Mouse (Mus musculus) CH12.LX (cell line): ENCODE data around the gene Rptor. TPM values are rescaled to one million over a fixed set of nuclear protein-coding genes. Genes with fewer than 3 reads are reported as not detected.

Experiments
- DNase-seq: peaks from one replicate; pipeline ENCODE4 v3.0.0-alpha.2; 2013; ENCODE audit errors: extremely low read depth
- H3K27ac ChIP-seq: 2 replicates; pipeline ENCODE4 v1.5.1; 2012; ENCODE audit warnings: low read depth, mild to moderate bottlenecking, control low read depth, moderate library complexity; ENCODE audit not compliant: insufficient read depth
- H3K27me3 ChIP-seq: replicated peaks from 2 replicates; pipeline ENCODE3; 2012; ENCODE audit warnings: inconsistent platforms
- H3K36me3 ChIP-seq, 2 experiments: replicated peaks in 1 of 2; 2 replicates each; pipeline versions ENCODE3 to v1.6.1; 2012; ENCODE audit warnings: inconsistent platforms in 1 of 2, low read length in 1 of 2, mild to moderate bottlenecking in 1 of 2, mixed read lengths in 1 of 2, moderate library complexity in 1 of 2; ENCODE audit not compliant: control insufficient read depth in 1 of 2, insufficient read depth in 1 of 2
- H3K4me1 ChIP-seq, 2 experiments: 2 replicates each; pipeline ENCODE4 v1.6.1; 2012; ENCODE audit warnings: inconsistent platforms in 1 of 2, moderate library complexity in 1 of 2; ENCODE audit not compliant: insufficient read depth in 2 of 2, control insufficient read depth in 1 of 2
- H3K4me2 ChIP-seq: 2 replicates; pipeline ENCODE4 v1.6.1; 2012; ENCODE audit warnings: low read depth, mild to moderate bottlenecking, control low read depth; ENCODE audit not compliant: poor library complexity, insufficient read depth, severe bottlenecking
- H3K4me3 ChIP-seq, 3 experiments: fragments of 150-350 bp in 1 of 3; sonication (generic) in 1 of 3; replicated peaks in 1 of 3; 2 replicates each; pipeline versions ENCODE3 to v1.5.1; 2011 to 2012; ENCODE audit warnings: low read depth in 2 of 3, low read length in 2 of 3, mild to moderate bottlenecking in 2 of 3, moderate library complexity in 2 of 3, control low read depth in 1 of 3, improper control_type of control experiment in 1 of 3, inconsistent platforms in 1 of 3, mixed read lengths in 1 of 3; ENCODE audit not compliant: poor library complexity in 1 of 3
- H3K79me2 ChIP-seq: replicated peaks from 2 replicates; pipeline ENCODE4 v1.6.1; 2012; ENCODE audit warnings: mild to moderate bottlenecking, moderate library complexity; ENCODE audit not compliant: control insufficient read depth, poor library complexity, insufficient read depth, severe bottlenecking; ENCODE audit errors: extremely low read depth
- H3K9ac ChIP-seq: 2 replicates; pipeline ENCODE4 v1.6.1; 2012; ENCODE audit warnings: low read depth, mild to moderate bottlenecking, control low read depth, moderate library complexity; ENCODE audit not compliant: insufficient read depth
- H3K9me3 ChIP-seq: replicated peaks from 2 replicates; pipeline ENCODE3; 2012; ENCODE audit warnings: low read length, inconsistent platforms, mixed read lengths
- BHLHE40 ChIP-seq: IDR thresholded peaks from 2 replicates; pipeline ENCODE4 v1.6.1; 2011; ENCODE audit warnings: mild to moderate bottlenecking, low read depth, low read length, improper control_type of control experiment
- CHD1 ChIP-seq: IDR thresholded peaks from 2 replicates; pipeline ENCODE4 v1.6.1; 2012; ENCODE audit warnings: low read depth, low read length, improper control_type of control experiment, inconsistent platforms
- CHD2 ChIP-seq: IDR thresholded peaks from 2 replicates; pipeline ENCODE4 v1.6.1; 2011; ENCODE audit warnings: low read length, improper control_type of control experiment
- CTCF ChIP-seq, 2 experiments: IDR thresholded peaks in 1 of 2; conservative IDR thresholded peaks in 1 of 2; 2 replicates each; pipeline ENCODE4 v1.5.1; 2011 to 2012; ENCODE audit warnings: low read depth in 2 of 2, low read length in 2 of 2, improper control_type of control experiment in 1 of 2, inconsistent platforms in 1 of 2, mild to moderate bottlenecking in 1 of 2, moderate library complexity in 1 of 2
- EP300 ChIP-seq: IDR thresholded peaks from 2 replicates; pipeline ENCODE4 v1.6.1; 2011; ENCODE audit warnings: low read length, improper control_type of control experiment
- ETS1 ChIP-seq: conservative IDR thresholded peaks from 2 replicates; pipeline ENCODE4 v1.6.1; 2012; ENCODE audit warnings: low read depth, mild to moderate bottlenecking, inconsistent platforms, low read length, improper control_type of control experiment, moderate library complexity
- GABPA ChIP-seq: IDR thresholded peaks from 2 replicates; pipeline ENCODE4 v1.6.1; 2012; ENCODE audit warnings: low read depth, low read length, improper control_type of control experiment, inconsistent platforms; ENCODE audit not compliant: insufficient replicate concordance
- IRF4 ChIP-seq: IDR thresholded peaks from 2 replicates; pipeline ENCODE4 v1.6.1; 2014; ENCODE audit warnings: low read depth, mild to moderate bottlenecking, inconsistent platforms, low read length, improper control_type of control experiment
- JUN ChIP-seq: IDR thresholded peaks from 2 replicates; pipeline ENCODE4 v1.6.1; 2011; ENCODE audit warnings: low read depth, mild to moderate bottlenecking, low read length, improper control_type of control experiment, moderate library complexity; ENCODE audit not compliant: insufficient read depth
- KAT2A ChIP-seq: IDR thresholded peaks from 2 replicates; pipeline ENCODE4 v1.6.1; 2012; ENCODE audit warnings: low read length, improper control_type of control experiment, inconsistent platforms; ENCODE audit not compliant: insufficient replicate concordance
- MAFK ChIP-seq: IDR thresholded peaks from 2 replicates; pipeline ENCODE4 v1.6.1; 2011; ENCODE audit warnings: low read length, improper control_type of control experiment; ENCODE audit not compliant: insufficient replicate concordance
- MAZ ChIP-seq: IDR thresholded peaks from 2 replicates; pipeline ENCODE4 v1.6.1; 2012; ENCODE audit warnings: low read depth, mild to moderate bottlenecking, inconsistent platforms, low read length, improper control_type of control experiment, moderate library complexity
- MEF2A ChIP-seq: IDR thresholded peaks from 2 replicates; pipeline ENCODE4 v1.6.1; 2014; ENCODE audit warnings: low read depth, mild to moderate bottlenecking, inconsistent platforms, low read length, improper control_type of control experiment, borderline replicate concordance
- MXI1 ChIP-seq: IDR thresholded peaks from 2 replicates; pipeline ENCODE4 v1.6.1; 2011; ENCODE audit warnings: mild to moderate bottlenecking, low read depth, low read length, improper control_type of control experiment
- PAX5 ChIP-seq: IDR thresholded peaks from 2 replicates; pipeline ENCODE4 v1.6.1; 2012; ENCODE audit warnings: low read length, inconsistent platforms, mixed read lengths
- POLR2AphosphoS2 ChIP-seq: IDR thresholded peaks from 2 replicates; pipeline ENCODE4 v1.6.1; 2011; ENCODE audit warnings: low read depth, low read length, improper control_type of control experiment
- RAD21 ChIP-seq: IDR thresholded peaks from 2 replicates; pipeline ENCODE4 v1.6.1; 2011; ENCODE audit warnings: low read depth, mild to moderate bottlenecking, low read length, improper control_type of control experiment, moderate library complexity
- SIN3A ChIP-seq: IDR thresholded peaks from 2 replicates; pipeline ENCODE4 v1.6.1; 2012; ENCODE audit warnings: low read length, improper control_type of control experiment, inconsistent platforms
- SMC3 ChIP-seq: IDR thresholded peaks from 2 replicates; pipeline ENCODE4 v1.6.1; 2011; ENCODE audit warnings: low read depth, low read length, improper control_type of control experiment
- TBP ChIP-seq: conservative IDR thresholded peaks from 2 replicates; pipeline ENCODE4 v1.6.1; 2011; ENCODE audit warnings: low read depth, low read length, improper control_type of control experiment
- TCF12 ChIP-seq: IDR thresholded peaks from 2 replicates; pipeline ENCODE4 v1.6.1; 2014; ENCODE audit warnings: low read depth, mild to moderate bottlenecking, inconsistent platforms, low read length, improper control_type of control experiment
- UBTF ChIP-seq: IDR thresholded peaks from 2 replicates; pipeline ENCODE4 v1.6.1; 2012; ENCODE audit warnings: low read depth, mild to moderate bottlenecking, inconsistent platforms, low read length, improper control_type of control experiment, moderate library complexity
- USF1 ChIP-seq: IDR thresholded peaks from 2 replicates; pipeline ENCODE4 v1.6.1; 2014; ENCODE audit warnings: low read depth, mild to moderate bottlenecking, inconsistent platforms, low read length, improper control_type of control experiment
- USF2 ChIP-seq: conservative IDR thresholded peaks from 2 replicates; pipeline ENCODE4 v1.6.1; 2011; ENCODE audit warnings: low read depth, low read length, improper control_type of control experiment
- ZC3H11A ChIP-seq: IDR thresholded peaks from 2 replicates; pipeline ENCODE4 v1.6.1; 2012; ENCODE audit warnings: low read depth, mild to moderate bottlenecking, inconsistent platforms, low read length, improper control_type of control experiment
- ZKSCAN1 ChIP-seq: IDR thresholded peaks from 2 replicates; pipeline ENCODE4 v1.6.1; 2012; ENCODE audit warnings: low read depth, inconsistent platforms, low read length, improper control_type of control experiment, borderline replicate concordance
- ZMIZ1 ChIP-seq: IDR thresholded peaks from 2 replicates; pipeline ENCODE4 v1.6.1; 2012; ENCODE audit warnings: low read depth, mild to moderate bottlenecking, inconsistent platforms, low read length, improper control_type of control experiment
- dilution Hi-C: fragments of 300-500 bp; cut with MboI; formaldehyde crosslinking; loops from 2 replicates; pipeline ENCODE4 v1.14.3; 2020; ENCODE audit warnings: low sequenced_read_pairs; ENCODE audit not compliant: extremely low pct_unique_long_range_greater_than_20kb, extremely low pct_ligation_motif_present
- in situ Hi-C: fragments of 300-500 bp; cut with MboI; formaldehyde crosslinking; loops from 3 replicates; pipeline ENCODE4 v1.14.3; 2019; ENCODE audit warnings: low sequenced_read_pairs, low pct_ligation_motif_present, low pct_unique_long_range_greater_than_20kb, mixed read lengths
- polyA plus RNA-seq: library from polyadenylated mRNA; unstranded; fragments of >175 nt; gene quantifications from 2 replicates; pipeline ENCODE4 v1.2.1, GENCODE M21; 2012; ENCODE audit warnings: low read depth; ENCODE audit not compliant: insufficient read length
- total RNA-seq, 2 experiments: library from RNA; depleted of rRNA; stranded (reverse); fragments of 300-350 nt in 1 of 2; fragments of >200 nt in 1 of 2; gene quantifications; 2 replicates each; pipeline ENCODE4 v1.2.3; 2012 to 2014

Rptor gene
- total and polyA plus RNA-seq, 3 experiments: 10.3 to 33.1 (median 26.7) TPM

DNA sequence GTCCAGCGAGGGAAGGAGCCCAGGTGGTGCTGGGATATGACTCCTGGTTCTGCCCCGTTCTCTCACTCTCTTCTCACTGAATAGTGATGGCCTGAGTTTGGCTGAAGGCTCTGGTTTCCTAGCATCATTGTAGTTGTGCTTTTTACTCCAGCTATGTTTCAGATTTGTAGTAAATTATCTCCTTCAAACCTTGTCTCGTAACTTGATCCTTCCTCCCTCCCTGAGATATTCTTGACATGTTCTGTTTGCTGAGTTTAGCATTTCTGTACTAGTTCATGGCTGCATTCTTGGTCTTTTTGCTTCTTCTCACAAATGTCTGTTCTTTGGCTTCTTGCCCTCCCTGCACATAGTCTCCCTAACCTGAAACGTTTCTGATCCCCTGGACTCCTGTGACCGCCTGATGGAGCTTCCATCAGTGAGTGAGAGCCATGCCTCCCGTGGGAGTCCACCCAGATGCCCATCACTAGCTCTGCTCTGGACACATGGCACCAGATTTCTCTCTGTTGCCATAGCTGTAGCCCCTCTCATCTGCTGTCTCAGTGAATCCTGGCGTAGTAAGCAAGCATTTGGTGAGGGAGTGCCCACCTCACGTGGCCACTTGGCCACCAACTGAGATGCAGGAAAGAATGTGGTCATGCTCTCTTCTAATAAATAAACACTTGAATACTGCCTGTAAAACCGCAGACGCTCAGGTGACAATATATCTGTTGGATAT lies 91.6 kb downstream of the Rptor start:
- Histone ChIP-seq H3K79me2 (peaks cover 2% of the 10 kb centered on the region; the same call in 1 of the 2 replicates), H3K27ac (no peak overlapping the region), H3K4me1 (peaks cover 0 to 36% of the 10 kb centered on the region in 2 experiments; a peak in 2 of 4 replicates), H3K9ac (no peak overlapping the region), H3K27me3 (no peaks in the 10 kb centered on the region), H3K36me3 (peaks cover 0 to 66% of the 10 kb centered on the region in 2 experiments), H3K9me3 (peaks cover 2% of the 10 kb centered on the region), H3K4me3 (no peak overlapping the region), H3K4me2 (no peak overlapping the region)
- in situ Hi-C loops (no loop called here), dilution Hi-C loops (no loop called here)
- TF ChIP-seq CHD1 (no peak), RAD21 (no peak), TCF12 (no peak), TBP (no peak), BHLHE40 (no peak), JUN (no peak), GABPA (no peak), UBTF (no peak), POLR2AphosphoS2 (no peak), USF2 (no peak), PAX5 (no peak), ZKSCAN1 (no peak), EP300 (no peak), MAZ (no peak), CHD2 (no peak), MEF2A (no peak), ZMIZ1 (no peak), ETS1 (no peak), IRF4 (no peak), SIN3A (no peak)
- DNase-seq: no peak

DNA sequence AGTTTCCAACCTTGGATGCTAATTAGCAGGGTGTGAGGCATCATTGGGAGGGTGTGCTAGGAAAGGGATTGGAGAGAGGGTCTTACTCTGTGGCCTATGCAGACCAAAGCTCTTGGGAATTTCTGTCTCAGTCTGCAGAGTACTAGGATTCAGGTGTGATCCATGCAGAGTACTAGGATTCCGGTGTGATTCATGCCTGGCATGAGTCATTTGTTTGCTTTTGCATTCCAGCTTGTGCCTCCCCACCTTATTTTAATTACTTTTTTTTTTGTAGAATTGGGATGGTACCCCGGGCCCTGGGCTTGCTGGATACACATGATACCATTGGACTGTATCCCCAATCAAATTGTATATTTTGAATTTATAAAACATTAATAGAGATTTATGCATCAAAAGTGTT lies 93.7 kb downstream of the Rptor start:
- no peak overlapping the region for H3K27ac ChIP-seq
- no peak for DNase-seq
- TF ChIP-seq ZMIZ1 (no peak), JUN (no peak), SMC3 (no peak), ZC3H11A (no peak), CTCF (conservative IDR thresholded peaks at IDR 0.05 in 1 of 2, IDR thresholded peaks at IDR 0.05 in 1 of 2; ENCODE audit: low read depth in 2 of 2, low read length in 2 of 2) (no peak), MXI1 (no peak), IRF4 (no peak), EP300 (no peak), KAT2A (no peak), USF2 (no peak), BHLHE40 (no peak), ZKSCAN1 (no peak), USF1 (no peak), ETS1 (no peak), MAFK (no peak), CHD2 (no peak)
- TF ChIP-seq, all 38 proteins: peak for 0
- dilution Hi-C loops (no loop called here), in situ Hi-C loops (no loop called here)
- no peaks in the 10 kb centered on the region for H3K27me3 ChIP-seq
- peaks cover 2% of the 10 kb centered on the region for H3K9me3 ChIP-seq
- H3K4me2 ChIP-seq: no peak overlapping the region
- peaks cover 0 to 50% of the 10 kb centered on the region in 2 experiments for H3K36me3 ChIP-seq
- peaks cover 2% of the 10 kb centered on the region; the same call in 1 of the 2 replicates for H3K79me2 ChIP-seq
- H3K4me3 ChIP-seq: no peak overlapping the region
- H3K9ac ChIP-seq: no peak overlapping the region
- H3K4me1 ChIP-seq: peaks cover 0 to 36% of the 10 kb centered on the region in 2 experiments; a peak in 2 of 4 replicates
